Mouse (Mus musculus): ENCODE results near the gene Ptprc. TPM values are rescaled to one million over a fixed set of nuclear protein-coding genes. Genes with fewer than 3 reads are reported as not detected.

The Ptprc gene
- polyA plus RNA-seq, 1 experiment, result 17.3 TPM

DNA sequence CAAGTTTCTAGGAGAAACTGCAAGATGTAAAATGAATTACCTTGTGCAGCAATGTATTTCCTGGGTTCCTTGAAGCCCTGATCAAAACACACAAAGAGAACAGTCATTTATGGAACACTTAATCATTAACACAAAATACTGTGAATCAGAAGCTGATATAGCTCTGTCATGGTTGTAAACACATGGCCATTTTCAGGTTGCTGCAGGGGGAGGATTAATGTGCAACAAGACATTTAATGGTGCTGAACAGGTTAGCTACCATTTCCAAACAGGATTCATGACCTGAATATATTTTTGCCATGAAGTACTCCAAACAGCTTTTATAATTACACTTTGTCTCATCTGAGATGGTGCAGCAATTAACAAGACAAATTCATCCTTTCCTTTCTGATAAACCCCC lies 91.8 kb downstream of the Ptprc start:
- no peak overlapping the region for H3K4me3 ChIP-seq (ENCODE audit: insufficient read depth, low read depth, low read length)
- TF ChIP-seq POLR2A (IDR thresholded peaks at IDR 0.05; ENCODE audit: low read depth, low read length), result no peak
- TF ChIP-seq CTCF (conservative IDR thresholded peaks at IDR 0.05; ENCODE audit: insufficient read depth, insufficient read length, low read depth, low read length), result no peak
- no peaks in the 10 kb centered on the region for H3K4me1 ChIP-seq (ENCODE audit: control insufficient read depth, insufficient read depth, low read length)
- no peak overlapping the region; the same call in 1 of the 2 replicates for H3K27ac ChIP-seq (ENCODE audit: insufficient read depth, low read depth, low read length)
- no peaks in the 10 kb centered on the region for H3K36me3 ChIP-seq (ENCODE audit: control insufficient read depth, insufficient read depth, low read length)
- no peaks in the 10 kb centered on the region; the same call in 1 of the 2 replicates for H3K27me3 ChIP-seq (replicated peaks; ENCODE audit: control insufficient read depth, insufficient read depth, low read length)
- DNase-seq, result peak; percentile 38

DNA sequence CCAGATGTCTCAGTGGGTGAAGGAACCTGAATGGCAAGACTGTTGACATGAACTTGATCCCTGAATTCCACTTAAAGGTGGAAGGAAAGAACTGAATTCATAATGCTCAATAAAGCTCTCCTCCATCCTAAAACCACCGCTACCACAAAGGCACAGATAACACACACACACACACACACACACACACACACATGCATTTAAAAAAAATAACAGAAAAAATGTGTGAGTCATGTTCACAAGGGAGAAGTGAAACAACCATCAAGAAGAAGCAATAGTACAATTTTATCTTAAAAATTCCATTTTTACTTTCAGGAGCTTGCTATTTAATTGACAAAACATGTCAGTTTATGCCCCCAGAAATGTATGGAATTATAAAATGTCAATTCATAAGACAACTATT lies 95.2 kb downstream of the Ptprc start:
- H3K36me3 ChIP-seq (ENCODE audit: control insufficient read depth, insufficient read depth, low read length), result no peaks in the 10 kb centered on the region
- H3K27ac ChIP-seq (ENCODE audit: insufficient read depth, low read depth, low read length), result no peak overlapping the region
- TF ChIP-seq POLR2A (IDR thresholded peaks at IDR 0.05; ENCODE audit: low read depth, low read length) (no peak), CTCF (conservative IDR thresholded peaks at IDR 0.05; ENCODE audit: insufficient read depth, insufficient read length, low read depth, low read length) (no peak)
- 90% methylated on average over 1 of the region's 1 CpGs for WGBS
- H3K27me3 ChIP-seq (replicated peaks; ENCODE audit: control insufficient read depth, insufficient read depth, low read length), result no peaks in the 10 kb centered on the region
- no peak overlapping the region for H3K4me3 ChIP-seq (ENCODE audit: insufficient read depth, low read depth, low read length)
- no peak for DNase-seq
- no peaks in the 10 kb centered on the region for H3K4me1 ChIP-seq (ENCODE audit: control insufficient read depth, insufficient read depth, low read length)

DNA sequence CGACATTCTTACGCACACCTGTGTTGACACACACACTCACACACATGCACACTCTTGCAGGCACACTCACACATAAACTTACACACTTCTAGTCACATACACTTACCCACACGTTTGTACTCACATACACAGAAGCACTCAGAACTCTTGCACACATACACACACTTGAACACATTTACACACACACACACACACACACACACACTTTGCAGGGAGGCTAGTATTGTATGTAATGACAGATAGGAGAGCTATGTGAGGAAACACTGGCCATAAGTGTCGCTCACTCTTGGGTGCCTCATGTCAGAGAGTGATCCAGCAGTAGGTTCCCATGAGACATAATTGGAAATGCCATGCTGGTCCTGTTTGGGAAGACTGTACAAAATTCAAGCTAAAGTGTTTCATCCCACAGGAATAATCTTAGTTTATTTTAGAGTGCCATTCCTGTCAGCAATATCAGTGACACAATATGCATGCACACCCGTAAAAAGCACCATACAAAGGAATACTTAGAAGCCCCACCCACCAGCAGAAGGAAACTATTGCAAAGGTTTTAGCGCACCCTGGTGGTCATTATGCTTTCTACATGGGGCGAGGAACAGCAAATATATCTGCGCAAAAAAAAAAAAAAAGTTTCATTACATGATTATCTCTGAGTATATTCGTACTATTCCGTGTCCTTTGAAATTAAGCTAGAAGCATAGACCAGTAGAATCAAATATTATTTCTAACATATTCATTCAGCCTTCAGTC lies 131.1 kb downstream of the Ptprc start:
- DNase-seq, result peak; percentile 84
- 37% methylated on average over 10 of the region's 10 CpGs for WGBS
- Histone ChIP-seq H3K4me3 (ENCODE audit: insufficient read depth, low read depth, low read length) (no peak overlapping the region), H3K36me3 (ENCODE audit: control insufficient read depth, insufficient read depth, low read length) (no peaks in the 10 kb centered on the region), H3K4me1 (ENCODE audit: control insufficient read depth, insufficient read depth, low read length) (peaks cover 4% of the 10 kb centered on the region; the same call in 1 of the 2 replicates), H3K27ac (ENCODE audit: insufficient read depth, low read depth, low read length) (no peak overlapping the region), H3K27me3 (replicated peaks; ENCODE audit: control insufficient read depth, insufficient read depth, low read length) (no peaks in the 10 kb centered on the region)
- no peak for TF ChIP-seq POLR2A (IDR thresholded peaks at IDR 0.05; ENCODE audit: low read depth, low read length)
- peak; percentile 54 for TF ChIP-seq CTCF (conservative IDR thresholded peaks at IDR 0.05; ENCODE audit: insufficient read depth, insufficient read length, low read depth, low read length)

DNA sequence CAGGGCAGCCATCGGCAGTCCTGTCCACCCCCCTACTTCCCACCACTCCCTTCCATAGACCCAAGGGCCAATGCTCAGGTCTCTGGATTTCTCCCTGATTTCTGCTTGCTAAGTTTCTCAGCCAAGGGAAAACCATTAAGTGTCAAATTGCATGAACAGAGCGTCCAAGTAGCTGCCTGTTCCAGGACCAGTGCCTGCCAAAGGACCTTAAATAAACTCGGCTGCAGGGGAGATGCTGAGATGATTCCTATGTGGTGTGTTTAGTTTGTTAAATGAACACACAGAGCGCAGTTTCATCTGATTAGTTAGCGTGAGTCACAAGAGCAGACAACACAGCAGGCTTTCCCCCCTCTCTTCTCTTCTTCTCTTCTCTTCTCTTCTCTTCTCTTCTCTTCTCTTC lies 135.0 kb downstream of the Ptprc start:
- no peak for TF ChIP-seq CTCF (conservative IDR thresholded peaks at IDR 0.05; ENCODE audit: insufficient read depth, insufficient read length, low read depth, low read length)
- no peak for TF ChIP-seq POLR2A (IDR thresholded peaks at IDR 0.05; ENCODE audit: low read depth, low read length)
- WGBS, result 55% methylated on average over 5 of the region's 5 CpGs
- no peak for DNase-seq
- H3K27me3 ChIP-seq (replicated peaks; ENCODE audit: control insufficient read depth, insufficient read depth, low read length), result no peaks in the 10 kb centered on the region
- no peak overlapping the region for H3K4me3 ChIP-seq (ENCODE audit: insufficient read depth, low read depth, low read length)
- H3K4me1 ChIP-seq (ENCODE audit: control insufficient read depth, insufficient read depth, low read length), result no peaks in the 10 kb centered on the region
- no peaks in the 10 kb centered on the region for H3K36me3 ChIP-seq (ENCODE audit: control insufficient read depth, insufficient read depth, low read length)
- no peak overlapping the region for H3K27ac ChIP-seq (ENCODE audit: insufficient read depth, low read depth, low read length)

DNA sequence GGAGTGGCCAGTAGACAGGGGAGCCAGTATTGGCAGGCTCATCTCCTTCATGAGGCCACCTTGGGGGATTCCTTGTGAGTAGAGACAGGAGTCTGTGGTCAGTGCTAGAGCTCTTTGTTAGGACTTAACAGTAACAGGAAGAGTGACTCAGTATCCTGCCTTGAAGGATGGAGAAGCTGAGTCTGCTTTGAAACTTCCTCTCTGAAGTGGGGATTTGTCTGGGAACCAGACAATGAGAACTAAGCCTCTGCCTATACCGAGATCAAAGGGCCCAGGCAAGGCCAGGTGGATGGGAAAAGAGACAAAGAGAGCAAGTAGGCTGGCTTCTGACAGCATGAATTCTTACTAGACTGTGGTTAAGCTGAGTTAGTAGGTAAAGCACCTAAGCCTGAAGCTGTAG lies 136.3 kb downstream of the Ptprc start:
- Histone ChIP-seq H3K27ac (ENCODE audit: insufficient read depth, low read depth, low read length) (no peak overlapping the region), H3K4me1 (ENCODE audit: control insufficient read depth, insufficient read depth, low read length) (no peaks in the 10 kb centered on the region), H3K4me3 (ENCODE audit: insufficient read depth, low read depth, low read length) (no peak overlapping the region), H3K27me3 (replicated peaks; ENCODE audit: control insufficient read depth, insufficient read depth, low read length) (no peaks in the 10 kb centered on the region), H3K36me3 (ENCODE audit: control insufficient read depth, insufficient read depth, low read length) (no peaks in the 10 kb centered on the region)
- TF ChIP-seq POLR2A (IDR thresholded peaks at IDR 0.05; ENCODE audit: low read depth, low read length) (no peak), CTCF (conservative IDR thresholded peaks at IDR 0.05; ENCODE audit: insufficient read depth, insufficient read length, low read depth, low read length) (no peak)
- DNase-seq, result no peak
- WGBS, result 37% methylated on average over 1 of the region's 1 CpGs

DNA sequence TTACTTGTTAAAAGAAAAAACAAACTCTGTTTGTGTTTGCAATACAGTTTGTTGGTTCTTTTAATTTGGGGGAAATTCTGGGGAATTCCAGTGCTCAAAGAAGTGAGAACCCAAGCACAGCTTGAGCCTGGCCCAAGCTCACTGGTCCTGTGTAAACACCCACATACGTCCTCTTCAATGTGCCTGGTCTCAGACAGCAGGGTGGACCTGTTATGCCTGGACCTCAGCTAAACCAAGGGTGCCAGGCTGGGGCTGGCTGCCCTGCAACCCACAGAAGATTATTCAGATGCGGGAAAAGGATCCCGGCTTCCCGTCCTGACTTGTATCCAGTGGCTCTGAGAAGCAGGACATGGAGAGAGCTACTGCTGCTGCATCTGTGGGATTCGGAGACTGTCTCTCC lies 138.0 kb downstream of the Ptprc start:
- no peaks in the 10 kb centered on the region for H3K27me3 ChIP-seq (replicated peaks; ENCODE audit: control insufficient read depth, insufficient read depth, low read length)
- no peak overlapping the region for H3K4me3 ChIP-seq (ENCODE audit: insufficient read depth, low read depth, low read length)
- no peak overlapping the region for H3K27ac ChIP-seq (ENCODE audit: insufficient read depth, low read depth, low read length)
- no peaks in the 10 kb centered on the region for H3K4me1 ChIP-seq (ENCODE audit: control insufficient read depth, insufficient read depth, low read length)
- 79% methylated on average over 5 of the region's 5 CpGs for WGBS
- TF ChIP-seq CTCF (conservative IDR thresholded peaks at IDR 0.05; ENCODE audit: insufficient read depth, insufficient read length, low read depth, low read length), result no peak
- TF ChIP-seq POLR2A (IDR thresholded peaks at IDR 0.05; ENCODE audit: low read depth, low read length), result no peak
- H3K36me3 ChIP-seq (ENCODE audit: control insufficient read depth, insufficient read depth, low read length), result no peaks in the 10 kb centered on the region
- DNase-seq, result no peak

DNA sequence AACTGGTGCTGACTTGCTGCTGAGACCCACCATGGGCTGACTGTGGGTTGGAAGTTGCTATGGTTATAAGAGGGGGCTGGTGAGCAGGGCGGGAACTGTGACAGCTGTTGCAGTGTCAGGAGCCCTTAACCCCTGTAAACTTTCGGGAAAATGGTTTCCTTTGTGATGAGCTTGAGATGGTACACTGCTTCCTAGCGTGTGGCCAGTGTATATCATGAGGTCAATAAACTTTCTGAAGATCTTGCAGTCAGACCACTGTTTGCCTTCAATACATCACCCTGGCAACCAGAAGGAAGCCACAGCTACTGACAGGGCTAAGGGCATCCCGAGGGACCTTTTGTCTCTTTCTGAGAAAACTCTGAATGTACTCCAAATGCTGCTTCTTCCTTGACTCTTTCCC lies 145.9 kb downstream of the Ptprc start:
- TF ChIP-seq CTCF (conservative IDR thresholded peaks at IDR 0.05; ENCODE audit: insufficient read depth, insufficient read length, low read depth, low read length), result no peak
- no peak for TF ChIP-seq POLR2A (IDR thresholded peaks at IDR 0.05; ENCODE audit: low read depth, low read length)
- 60% methylated on average over 4 of the region's 4 CpGs for WGBS
- no peak for DNase-seq
- Histone ChIP-seq H3K4me1 (ENCODE audit: control insufficient read depth, insufficient read depth, low read length) (no peaks in the 10 kb centered on the region), H3K27ac (ENCODE audit: insufficient read depth, low read depth, low read length) (no peak overlapping the region), H3K27me3 (replicated peaks; ENCODE audit: control insufficient read depth, insufficient read depth, low read length) (no peaks in the 10 kb centered on the region), H3K36me3 (ENCODE audit: control insufficient read depth, insufficient read depth, low read length) (no peaks in the 10 kb centered on the region), H3K4me3 (ENCODE audit: insufficient read depth, low read depth, low read length) (no peak overlapping the region)

Data from kidney, adult 2 months (tissue).